Mouse (Mus musculus) layer of hippocampus, adult 2 months (tissue): Measurements from ENCODE around the gene Myh7. TPM values are rescaled to one million over a fixed set of nuclear protein-coding genes. Genes with fewer than 3 reads are reported as not detected.
A peak's percentile ranks its signal among the peaks of the same experiment; 100 is the strongest.
"Not testable (repeated sequence)": the region's sequence is repeated elsewhere in the genome, so short reads cannot be mapped to it uniquely, and the experiment has no call there.

ENCODE experiments used
- DNase-seq, 2 experiments: peaks; one replicate each; pipeline ENCODE4 v3.0.0; 2022; ENCODE audit warnings: low spot score in 2 of 2
- H3K27ac ChIP-seq: fragments of 200-600 bp; 2 replicates; pipeline ENCODE4 v1.8.1; 2022
- H3K4me3 ChIP-seq: fragments of 200-600 bp; 2 replicates; pipeline ENCODE4 v1.8.1; 2022; ENCODE audit warnings: mild to moderate bottlenecking
- CTCF ChIP-seq: fragments of 200-600 bp; conservative IDR thresholded peaks from 2 replicates; pipeline ENCODE4 v1.8.1; 2022; ENCODE audit warnings: antibody characterized with exemption, mild to moderate bottlenecking, moderate library complexity
- long read RNA-seq, 2 experiments: library from polyadenylated mRNA; stranded (forward); transcript quantifications; one replicate each; pipeline ENCODE4 v2.0.0; 2021; ENCODE audit warnings: borderline mapping rate in 2 of 2
- total RNA-seq, 2 experiments: library from RNA; stranded (reverse); gene quantifications; 2 replicates each; pipeline ENCODE4 v1.2.3; 2021

Myh7 gene
- 1 to 10 TPM; 8.3 TPM for total RNA-seq
- long read RNA-seq, experiment 1, partial matches to known transcripts, result 10 of 10 reads
- long read RNA-seq, experiment 1, other reads (novel, unspliced or antisense), result 0 of 10 reads
- long read RNA-seq, experiment 2, partial matches to known transcripts, result 11 of 11 reads
- long read RNA-seq, experiment 2, other reads (novel, unspliced or antisense), result 0 of 11 reads

DNA sequence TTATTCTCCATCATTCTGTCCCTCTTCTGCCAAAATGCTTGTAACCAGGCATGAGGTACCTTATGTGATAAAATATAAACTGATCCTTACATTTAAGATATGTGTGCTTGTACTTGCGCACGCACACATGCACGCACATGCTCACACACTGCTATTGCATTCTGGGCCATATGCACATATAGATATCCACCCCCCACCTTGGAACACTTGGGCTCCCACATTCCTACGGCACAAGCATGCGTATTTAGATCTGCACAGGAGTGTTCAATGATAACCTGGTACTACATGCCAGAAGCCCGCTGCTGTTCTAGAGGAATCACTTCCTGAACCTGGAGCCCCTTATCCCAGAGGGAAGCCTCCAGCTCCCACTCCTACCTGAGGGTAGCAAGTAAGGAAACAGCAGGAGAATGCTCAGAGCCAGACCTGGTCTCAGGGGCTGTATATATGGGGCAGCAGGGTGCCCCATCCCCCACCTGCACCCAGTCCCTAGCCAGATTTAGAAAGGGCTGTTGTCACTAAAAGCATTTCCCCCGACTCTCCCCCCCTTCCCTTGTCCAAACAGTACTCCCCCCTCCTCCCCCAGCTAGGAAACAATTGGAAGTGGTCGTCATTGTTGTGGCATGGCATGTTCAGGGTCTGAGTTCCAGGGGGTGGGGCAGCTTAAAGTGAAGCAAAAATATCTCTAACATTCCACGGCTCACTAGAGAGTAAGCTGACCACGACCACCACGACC lies at the start of gene Myh7:
Myh7 (minus strand) TSS at position 491 of the 733 bp plus-strand sequence.
- peak within 1 kb of the TSS; percentile 94 for H3K27ac ChIP-seq
- no peak for DNase-seq
- TF ChIP-seq CTCF, result no peak
- no peak within 1 kb of the TSS for H3K4me3 ChIP-seq

GRCm38 (mm10) chr14:55043694-55044093 lies 49.3 kb upstream of the Myh7 start:
- not testable (repeated sequence) for H3K27ac ChIP-seq, DNase-seq, H3K4me3 ChIP-seq

DNA sequence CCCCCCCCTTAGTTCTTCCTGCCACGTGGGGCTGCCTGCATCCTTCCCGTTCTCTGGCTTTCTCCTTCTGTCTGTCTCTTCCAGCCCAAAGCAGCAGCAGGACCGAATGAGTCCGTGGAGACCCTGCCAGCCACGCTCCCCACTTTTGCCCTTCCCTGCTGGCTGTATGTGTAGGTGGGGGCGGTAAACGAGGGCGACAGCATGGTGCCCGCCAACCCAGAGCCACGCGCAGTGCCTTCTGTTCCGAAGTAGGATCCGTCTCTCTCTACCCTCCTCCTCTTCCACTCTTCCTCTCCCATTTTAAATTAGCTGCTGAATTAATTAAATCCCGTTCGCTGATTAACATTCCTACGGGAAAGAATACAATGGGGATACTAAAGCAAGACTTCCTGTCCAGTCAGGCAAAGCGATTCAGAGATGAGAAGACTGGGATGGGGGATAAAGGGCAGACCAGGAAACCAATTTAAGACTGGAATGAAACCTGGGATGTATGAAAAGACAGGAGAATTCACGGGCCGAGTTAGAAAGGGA lies 38.3 kb upstream of the Myh7 start:
- DNase-seq, result peak in 1 of 2 experiments; percentile 43
- H3K27ac ChIP-seq, result peak overlapping the region; percentile 74; the same call in 1 of the 2 replicates

GRCm38 (mm10) chr14:55029034-55029698 lies 34.7 kb upstream of the Myh7 start:
- Histone ChIP-seq H3K4me3 (no peak overlapping the region), H3K27ac (peak overlapping the region; percentile 15; the same call in 1 of the 2 replicates)
- DNase-seq, result peak in 1 of 2 experiments; percentile 53
- TF ChIP-seq CTCF, result peak; percentile 90

More for the DNA sequence above, 38.3 kb upstream of the Myh7 start:
- peak overlapping the region; percentile 28 for H3K4me3 ChIP-seq
- no peak for TF ChIP-seq CTCF

DNA sequence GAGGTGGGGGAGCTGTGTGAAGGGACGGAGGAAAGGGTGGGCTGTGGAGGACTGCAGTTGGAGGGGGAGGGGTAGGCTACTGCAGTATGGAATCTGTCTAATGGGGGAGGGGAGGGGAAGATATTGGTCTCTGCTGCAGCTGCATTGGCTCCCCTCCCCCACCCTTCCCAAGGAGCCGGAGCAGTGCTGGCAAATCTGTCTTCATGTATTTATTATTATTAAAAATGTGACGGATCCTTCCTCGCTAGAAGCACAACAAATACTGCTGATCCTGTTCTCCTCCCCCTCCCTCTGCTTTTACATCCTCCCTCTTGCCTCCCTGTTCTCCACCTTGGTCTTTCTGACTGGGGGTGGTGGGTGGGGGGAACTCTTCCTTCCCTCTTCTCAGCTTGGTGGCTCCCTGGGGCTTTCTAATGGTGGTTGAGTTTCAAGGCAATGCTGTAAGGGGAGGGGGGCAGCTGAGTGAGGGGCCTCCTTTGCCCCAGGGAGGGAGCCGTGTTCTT lies 34.0 kb upstream of the Myh7 start:
- H3K4me3 ChIP-seq, result no peak overlapping the region
- DNase-seq, result no peak
- no peak overlapping the region; the same call in 1 of the 2 replicates for H3K27ac ChIP-seq
- no peak for TF ChIP-seq CTCF

- peak; percentile 67 for TF ChIP-seq CTCF
- H3K4me3 ChIP-seq, result no peak overlapping the region
- H3K27ac ChIP-seq, result peak overlapping the region; percentile 18; the same call in 1 of the 2 replicates
- DNase-seq, result no peak
Observed at GRCm38 (mm10) chr14:55027653-55028052, 33.2 kb upstream of the Myh7 start.

- peak overlapping the region; percentile 18; the same call in 1 of the 2 replicates for H3K27ac ChIP-seq
- TF ChIP-seq CTCF, result no peak
- no peak overlapping the region for H3K4me3 ChIP-seq
- no peak for DNase-seq
Observed at GRCm38 (mm10) chr14:55027251-55027650, 32.8 kb upstream of the Myh7 start.

DNA sequence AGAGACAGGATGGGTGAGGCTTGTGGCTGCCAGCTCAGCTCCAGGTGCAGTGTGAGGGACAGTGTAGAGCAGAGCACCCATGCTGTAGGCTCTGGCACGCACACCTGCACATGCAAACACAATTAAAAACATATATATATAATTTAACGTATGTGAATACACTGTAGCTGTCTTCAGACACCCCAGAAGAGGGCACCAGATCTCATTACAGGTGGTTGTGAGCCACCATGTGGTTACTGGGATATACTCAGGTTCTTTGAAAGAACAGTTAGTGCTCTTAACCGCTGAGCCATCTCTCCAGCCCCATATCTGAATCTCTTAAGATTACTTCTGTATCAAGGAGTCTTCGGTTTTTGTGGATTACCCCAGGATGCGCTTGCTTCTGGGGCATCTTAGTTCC lies 31.1 kb upstream of the Myh7 start:
- Histone ChIP-seq H3K4me3 (no peak overlapping the region), H3K27ac (no peak overlapping the region)
- DNase-seq, result no peak
- TF ChIP-seq CTCF, result peak; percentile 70

DNA sequence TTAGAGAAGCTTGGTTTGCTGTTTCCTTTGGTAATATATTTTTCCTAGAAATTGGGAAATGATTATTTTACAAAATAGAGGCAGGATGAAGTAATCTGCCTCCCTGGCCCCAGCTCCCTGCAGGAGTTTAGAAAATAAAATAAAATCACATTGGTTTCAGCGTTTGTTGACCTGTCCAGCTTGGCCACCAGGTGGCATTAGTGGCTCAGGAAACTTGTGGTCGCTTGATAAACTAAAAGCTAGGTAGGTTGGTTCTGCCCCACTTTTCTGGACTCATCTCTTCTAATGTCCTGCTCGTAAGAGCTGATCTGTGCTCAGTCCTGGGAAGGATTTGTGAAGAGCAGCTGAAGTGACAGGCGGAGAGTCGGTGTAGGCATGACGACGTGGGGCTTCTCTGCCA lies 29.8 kb upstream of the Myh7 start:
- H3K4me3 ChIP-seq, result no peak overlapping the region
- peak; percentile 38 to 66 for DNase-seq
- peak; percentile 83 for TF ChIP-seq CTCF
- no peak overlapping the region for H3K27ac ChIP-seq

DNA sequence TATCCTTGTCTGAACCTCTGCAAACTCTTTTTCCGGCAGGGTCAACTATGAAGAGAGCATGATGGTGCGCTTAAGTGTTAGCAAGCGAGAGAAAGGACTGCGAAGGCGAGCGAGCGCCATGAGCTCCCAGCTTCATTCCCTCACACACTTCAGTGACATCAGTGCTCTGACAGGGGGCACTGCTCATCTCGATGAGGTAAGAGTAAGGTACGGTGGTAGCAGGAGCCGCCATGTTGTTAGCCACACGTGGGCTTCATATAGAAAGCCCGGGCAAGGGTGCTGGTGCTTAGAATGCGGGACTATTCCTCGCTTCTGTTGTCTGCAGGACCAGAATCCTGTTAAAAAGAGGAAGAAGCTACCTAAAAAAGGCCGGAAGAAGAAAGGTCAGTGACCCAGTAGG lies 28.6 kb upstream of the Myh7 start:
- H3K4me3 ChIP-seq, result no peak overlapping the region
- DNase-seq, result no peak
- TF ChIP-seq CTCF, result no peak
- H3K27ac ChIP-seq, result no peak overlapping the region

DNA sequence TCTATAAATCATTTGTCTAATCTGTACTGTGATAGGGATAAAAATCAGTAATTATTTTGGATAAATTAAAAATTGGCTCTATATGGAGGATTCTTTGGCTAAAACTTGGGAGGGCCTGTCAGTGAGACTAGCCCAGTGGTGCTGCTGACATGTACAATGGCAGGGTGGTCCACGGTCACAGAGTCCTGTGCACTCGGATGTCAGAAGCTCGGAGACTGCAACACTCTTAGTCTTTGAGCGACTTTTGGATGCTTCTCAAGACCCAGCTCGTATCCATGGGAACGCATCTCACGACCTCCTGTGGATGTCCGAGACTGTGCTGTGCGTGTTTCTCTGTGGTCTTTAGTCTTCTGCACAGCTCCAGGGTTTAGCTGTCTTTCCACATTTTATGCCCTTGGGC lies 26.0 kb upstream of the Myh7 start:
- no peak overlapping the region for H3K4me3 ChIP-seq
- H3K27ac ChIP-seq, result no peak overlapping the region
- no peak for DNase-seq
- no peak for TF ChIP-seq CTCF

- H3K27ac ChIP-seq, result no peak overlapping the region
- DNase-seq, result no peak
- H3K4me3 ChIP-seq, result no peak overlapping the region
- no peak for TF ChIP-seq CTCF
Observed at GRCm38 (mm10) chr14:55016876-55017275, 22.4 kb upstream of the Myh7 start.

DNA sequence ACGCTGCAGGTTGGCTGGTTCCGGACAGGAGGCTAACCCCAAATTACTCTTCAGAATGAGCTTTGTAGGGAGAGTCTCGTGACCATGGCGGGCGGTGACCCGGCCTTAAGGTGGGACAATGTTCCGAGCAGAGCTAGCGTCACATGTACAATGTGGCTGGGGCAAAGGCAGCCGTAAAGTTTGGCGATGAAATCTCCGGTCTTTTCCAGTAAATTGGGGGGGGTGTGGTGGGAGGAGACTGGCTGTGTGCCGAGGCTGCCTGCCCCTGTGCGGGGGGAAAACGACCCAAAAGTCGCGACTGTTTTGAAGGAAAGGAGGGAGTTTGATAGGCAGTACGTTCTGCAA lies 21.3 kb upstream of the Myh7 start:
- no peak for TF ChIP-seq CTCF
- H3K27ac ChIP-seq, result peak overlapping the region; percentile 86
- DNase-seq, result no peak
- peak overlapping the region; percentile 84 for H3K4me3 ChIP-seq
